Mouse (Mus musculus) v-Abl transformed pro-B cells (cell line): Measurements from ENCODE around the gene Htr7.

Experiments used
- in situ Hi-C, 2 experiments: fragments of 400-800 bp; cut with MboI; formaldehyde crosslinking; loops; one replicate each; pipeline ENCODE4 v1.15.1; 2025; ENCODE audit not compliant: unreplicated experiment in 2 of 2

The Htr7 gene

DNA sequence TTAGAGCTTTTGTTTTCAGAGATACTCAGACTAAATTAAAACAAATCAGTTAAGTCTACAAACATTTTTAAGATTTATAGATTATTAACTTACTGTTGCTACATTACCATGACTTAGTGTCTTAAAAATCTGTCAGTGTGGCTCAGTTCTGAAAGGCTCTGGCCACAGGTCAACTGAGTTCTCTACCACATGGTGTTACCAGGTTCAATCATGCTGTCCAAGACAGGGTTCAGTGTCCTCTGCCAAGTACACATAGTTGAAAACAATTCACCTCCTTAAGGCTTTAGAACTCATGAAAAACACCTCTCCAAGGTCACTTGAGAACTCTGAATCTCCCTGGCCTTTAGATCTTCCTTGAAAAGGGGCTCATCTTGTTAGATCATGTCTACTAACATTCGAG is 69.8 kb downstream of the Htr7 start:
- in situ Hi-C loops: no loop called here

DNA sequence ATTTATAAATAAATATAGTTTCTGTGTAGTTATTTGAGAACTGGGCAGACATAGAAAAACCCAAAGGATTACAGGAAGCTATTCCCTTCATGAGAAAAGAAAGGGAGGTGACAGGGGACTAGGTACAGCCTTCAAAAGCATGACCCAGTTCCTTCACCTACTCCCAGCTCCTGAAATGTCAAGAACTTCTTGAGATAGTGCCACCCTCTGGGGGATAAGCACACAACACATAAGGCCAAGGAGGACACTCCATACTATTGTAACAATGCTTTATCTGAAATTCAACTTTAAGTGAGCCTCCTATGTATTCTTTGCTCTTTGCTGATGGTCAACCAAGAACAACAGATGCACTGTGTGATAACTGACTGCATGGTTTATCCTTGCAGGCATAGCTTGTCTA is 82.6 kb downstream of the Htr7 start:
- in situ Hi-C loops: no loop called here

DNA sequence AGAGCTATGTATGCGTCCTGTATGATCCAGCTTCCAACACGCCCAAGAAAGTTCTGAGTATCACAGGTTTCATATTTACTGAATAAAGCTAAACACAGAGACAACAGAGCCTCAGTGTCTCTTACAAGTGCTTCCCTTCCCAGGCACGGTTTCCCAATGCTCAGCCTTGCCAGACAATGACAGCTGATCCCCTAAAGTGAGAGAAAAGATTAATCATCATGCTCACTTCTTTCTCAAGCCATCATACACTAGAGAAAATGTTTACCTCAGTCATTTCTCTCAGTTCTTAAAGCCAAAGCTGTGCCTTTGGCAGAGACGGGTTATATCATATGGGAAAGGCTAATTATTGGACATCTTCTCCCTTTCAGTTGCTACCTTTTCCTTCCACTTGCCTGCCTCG is 99.7 kb downstream of the Htr7 start:
- in situ Hi-C loops: no loop called here

DNA sequence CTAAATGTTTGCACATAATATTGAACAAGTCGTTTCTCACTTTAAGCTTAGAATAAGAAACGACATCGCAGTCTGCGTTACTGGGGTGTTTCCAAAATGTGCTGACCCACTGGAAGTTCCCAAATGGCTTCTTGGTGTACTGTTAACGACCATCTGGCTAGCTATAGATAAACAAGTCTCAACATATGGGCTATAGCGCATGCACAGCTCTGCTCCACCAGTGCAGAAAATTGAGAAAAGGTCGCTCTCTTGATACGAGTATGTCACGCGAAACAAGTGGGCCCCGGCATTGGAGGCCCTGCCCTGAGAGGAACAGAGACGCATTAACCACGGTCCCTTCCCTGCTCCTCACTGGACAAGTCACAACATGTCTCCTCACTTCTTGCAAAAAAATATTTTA is 101.6 kb downstream of the Htr7 start:
- in situ Hi-C loops: no loop called here

DNA sequence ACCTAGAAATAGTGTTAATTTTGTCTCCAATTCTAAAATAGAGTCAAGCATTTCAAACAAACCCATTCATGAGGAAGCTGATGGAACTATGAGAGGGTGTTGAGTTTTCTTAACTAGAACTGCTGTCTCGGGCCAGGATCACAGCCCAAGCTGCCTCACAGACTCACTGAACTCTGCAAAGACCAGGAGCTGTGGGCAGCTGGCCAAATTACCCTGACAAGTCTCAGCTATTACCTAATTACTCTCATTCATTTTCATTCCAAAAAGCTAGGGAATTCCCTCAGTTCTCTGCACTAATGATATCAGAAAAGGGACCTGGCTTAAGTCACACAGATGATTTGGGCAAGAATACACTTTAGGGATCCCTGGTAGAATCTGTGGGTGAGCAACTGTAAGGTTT is 107.4 kb downstream of the Htr7 start:
- in situ Hi-C loops: no loop called here

DNA sequence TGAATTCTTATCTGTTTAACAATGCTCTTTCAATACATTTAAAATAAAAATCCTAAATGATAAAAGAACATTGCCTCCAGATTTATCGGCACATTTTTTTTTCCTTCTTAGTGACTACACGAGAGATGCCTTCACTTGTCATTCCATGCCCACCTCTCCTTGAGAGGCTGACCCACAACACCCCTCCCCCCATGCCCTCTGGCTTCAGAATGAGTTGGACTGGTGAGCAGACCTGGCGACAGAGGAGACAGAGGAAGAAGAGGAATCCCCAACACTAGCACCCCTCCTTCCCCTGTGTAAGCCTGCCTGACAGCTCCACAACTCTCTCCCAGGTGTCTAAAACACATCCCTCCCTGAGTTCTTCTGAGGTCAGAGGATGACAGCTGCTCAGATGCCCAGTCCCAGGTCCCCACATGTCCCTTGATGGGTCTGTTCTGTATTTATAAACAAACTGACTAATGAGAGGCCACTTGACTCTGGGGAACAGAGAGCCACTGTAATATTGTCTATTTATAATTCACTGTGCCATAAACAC is 132.3 kb downstream of the Htr7 start:
- in situ Hi-C loops: no loop called here

DNA sequence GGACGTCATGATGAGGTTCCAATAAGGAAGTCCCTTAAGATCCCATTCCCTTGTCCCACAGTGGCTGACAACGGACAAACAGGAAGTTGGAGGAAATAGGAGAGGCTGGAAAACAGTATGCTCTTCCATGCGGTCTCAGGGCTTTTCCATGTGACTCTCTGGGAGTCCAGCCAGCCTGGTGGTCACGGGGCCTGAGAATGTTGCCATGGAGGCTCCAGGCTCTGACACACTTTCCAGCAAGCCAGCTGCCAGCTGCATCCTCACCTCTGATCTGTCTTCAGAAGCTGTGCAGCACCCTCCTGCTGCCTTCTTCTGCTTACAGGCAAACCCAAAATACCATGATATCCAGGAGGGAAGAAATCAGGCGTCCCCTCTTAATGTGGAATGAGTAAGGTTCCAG is 132.9 kb downstream of the Htr7 start:
- in situ Hi-C loops: no loop called here
